Mouse (Mus musculus) heart, postnatal 0 days (tissue): Measurements from ENCODE around the gene Kat14. TPM values are rescaled to one million over a fixed set of nuclear protein-coding genes. Genes with fewer than 3 reads are reported as not detected.
A peak's percentile ranks its signal among the peaks of the same experiment; 100 is the strongest.
"Not testable (repeated sequence)": the region's sequence is repeated elsewhere in the genome, so short reads cannot be mapped to it uniquely, and the experiment has no call there.

Source experiments
- ATAC-seq: fragments of 200-750 bp; cut with Nextera tagmentation; 2 replicates; pipeline ENCODE4 v1.8.0; 2017; ENCODE audit warnings: low read depth, moderate number of reproducible peaks, moderate library complexity; ENCODE audit not compliant: insufficient read depth
- DNase-seq: peaks from one replicate; pipeline ENCODE4 v3.0.0-alpha.2; 2016; ENCODE audit warnings: low spot score
- H3K27ac ChIP-seq: fragments of 300-500 bp; sonication (generic); 2 replicates; pipeline ENCODE4 v1.5.1; 2014; ENCODE audit warnings: low read depth, mild to moderate bottlenecking
- H3K27me3 ChIP-seq: fragments of 300-500 bp; sonication (generic); 2 replicates; pipeline ENCODE4 v1.6.1; 2014; ENCODE audit warnings: low read length, mixed read lengths; ENCODE audit not compliant: control insufficient read depth, insufficient read depth
- H3K36me3 ChIP-seq: fragments of 300-500 bp; sonication (generic); replicated peaks from 2 replicates; pipeline ENCODE4 v1.6.1; 2014; ENCODE audit warnings: low read length, mixed read lengths; ENCODE audit not compliant: control insufficient read depth, insufficient read depth
- H3K4me1 ChIP-seq: fragments of 300-500 bp; sonication (generic); 2 replicates; pipeline ENCODE4 v1.6.1; 2014; ENCODE audit warnings: antibody characterized with exemption; ENCODE audit not compliant: control insufficient read depth, insufficient read depth
- H3K4me2 ChIP-seq: fragments of 300-500 bp; sonication (generic); 2 replicates; pipeline ENCODE4 v1.6.1; 2014; ENCODE audit warnings: low read depth, mild to moderate bottlenecking, low read length, moderate library complexity
- H3K4me3 ChIP-seq: fragments of 300-500 bp; sonication (generic); 2 replicates; pipeline ENCODE4 v1.5.1; 2014; ENCODE audit warnings: low read depth, low read length
- H3K9ac ChIP-seq: fragments of 300-500 bp; sonication (generic); replicated peaks from 2 replicates; pipeline ENCODE4 v1.6.1; 2014; ENCODE audit warnings: low read depth, low read length, mixed read lengths
- H3K9me3 ChIP-seq: fragments of 300-500 bp; sonication (generic); replicated peaks from 2 replicates; pipeline ENCODE4 v1.6.1; 2016; ENCODE audit warnings: low read length; ENCODE audit not compliant: control insufficient read depth
- CTCF ChIP-seq: IDR thresholded peaks from 2 replicates; pipeline ENCODE4 v1.5.1; 2016; ENCODE audit warnings: antibody characterized with exemption, control low read depth, low read depth
- EP300 ChIP-seq: IDR thresholded peaks from 2 replicates; pipeline ENCODE4 v1.6.1; 2016; ENCODE audit warnings: antibody characterized with exemption, low read depth
- WGBS: fragments of 180-500 bp; shearing (Covaris S2); extraction: QIAGEN DNeasy Blood & Tissue Kit; methylation state at CpG from one replicate; pipeline ENCODE4 v1.1.7; 2014; 5-methylcytosine and 5-hydroxymethylcytosine counted together
- polyA plus RNA-seq: library from polyadenylated mRNA; unstranded; fragments of >200 nt; fragmentation: Nextera tagmentation; extraction: Ambion mirVana; gene quantifications from 2 replicates; pipeline ENCODE4 v1.2.1, GENCODE M21; 2015
- total RNA-seq: library from RNA; depleted of rRNA; stranded (reverse); fragments of >200 nt; gene quantifications from 2 replicates; pipeline ENCODE4 v1.2.3, GENCODE M21; 2014; ENCODE audit warnings: low replicate concordance

Kat14 gene
- total and polyA plus RNA-seq, 2 experiments from 2014 or later, result 20.2 to 25.0 TPM

DNA sequence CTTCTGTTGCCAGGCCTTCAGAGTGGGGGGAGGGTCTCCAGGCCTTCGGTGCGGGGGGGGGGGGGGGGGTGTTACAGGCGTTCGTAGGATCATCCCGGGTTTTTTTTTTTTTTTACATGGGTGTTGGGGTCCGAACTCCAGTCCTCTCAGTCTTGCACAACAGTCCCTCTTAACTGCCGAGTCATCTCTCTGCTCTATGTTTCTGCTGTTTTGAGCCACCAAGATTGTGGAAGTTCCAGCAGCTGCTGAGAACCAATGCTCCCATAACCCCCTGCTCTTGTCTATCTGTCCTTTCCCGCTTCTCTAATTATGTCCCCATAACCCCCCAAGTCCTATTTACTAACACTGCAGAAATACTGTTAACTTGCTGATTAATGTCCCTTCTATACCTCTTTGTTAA, 31.1 kb upstream of the Kat14 start:
- Histone ChIP-seq H3K9ac (no peak overlapping the region), H3K27ac (no peak overlapping the region), H3K27me3 (peaks cover 24% of the 10 kb centered on the region), H3K4me1 (0 out of 2 replicates have a peak, but pooled peaks cover 3% of the 10 kb centered on the region), H3K4me3 (no peak overlapping the region), H3K4me2 (no peak overlapping the region), H3K9me3 (no peaks in the 10 kb centered on the region), H3K36me3 (no peaks in the 10 kb centered on the region)
- TF ChIP-seq EP300, result no peak
- no peak for TF ChIP-seq CTCF
- DNase-seq (no peak), ATAC-seq (no peak)
- 53% methylated on average over 8 of the region's 8 CpGs for WGBS

DNA sequence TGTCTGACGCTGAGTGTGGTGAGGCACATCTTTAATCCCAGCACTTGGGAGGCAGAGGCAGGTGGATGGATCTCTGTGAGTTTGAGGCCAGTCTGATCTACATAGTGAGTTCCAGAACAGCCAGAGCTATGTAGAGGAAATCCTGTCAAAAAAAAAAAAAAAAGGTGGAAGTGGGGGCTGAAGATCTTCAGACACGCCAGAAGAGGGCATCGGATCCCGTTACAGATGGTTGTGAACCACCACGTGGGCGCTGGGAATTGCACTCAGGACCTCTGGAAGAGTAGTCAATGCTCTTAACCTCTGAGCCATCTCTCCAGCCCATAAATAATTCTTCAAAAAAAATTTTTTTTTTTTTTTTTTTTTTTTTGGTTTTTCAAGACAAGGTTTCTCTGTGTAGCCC, 30.6 kb upstream of the Kat14 start:
- DNase-seq, H3K9me3 ChIP-seq, H3K27ac ChIP-seq, H3K4me2 ChIP-seq, H3K9ac ChIP-seq, ATAC-seq, H3K4me3 ChIP-seq, H3K4me1 ChIP-seq, H3K36me3 ChIP-seq: not testable (repeated sequence)
- WGBS, result 72% methylated on average over 6 of the region's 6 CpGs
- peaks cover 22% of the 10 kb centered on the region for H3K27me3 ChIP-seq

DNA sequence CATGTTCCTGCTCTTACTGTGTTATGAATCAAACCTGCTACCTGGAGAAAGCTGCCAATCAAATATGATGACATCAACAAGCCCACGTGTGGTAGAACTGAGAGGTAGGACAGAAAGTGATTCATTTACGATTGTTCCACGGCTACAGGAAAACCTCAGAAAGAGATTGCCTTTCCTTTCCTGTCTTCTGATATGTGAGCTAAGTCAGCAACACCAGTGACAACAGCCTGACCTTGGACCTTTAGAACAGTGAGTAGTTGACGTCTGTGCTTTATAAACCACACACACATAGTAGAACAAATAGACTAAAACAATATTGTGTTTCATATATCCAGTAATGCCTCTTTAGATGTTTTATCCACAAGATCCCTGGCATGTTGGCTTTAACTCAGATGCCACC, 25.6 kb upstream of the Kat14 start:
- TF ChIP-seq EP300, result no peak
- no peak for TF ChIP-seq CTCF
- DNase-seq, result no peak
- H3K4me3 ChIP-seq, result no peak overlapping the region
- H3K27ac ChIP-seq, result no peak overlapping the region
- H3K36me3 ChIP-seq, result no peaks in the 10 kb centered on the region
- WGBS, result 60% methylated on average over 4 of the region's 4 CpGs
- H3K4me2 ChIP-seq, result no peak overlapping the region
- no peaks in the 10 kb centered on the region for H3K9me3 ChIP-seq
- no peak overlapping the region for H3K9ac ChIP-seq
- H3K27me3 ChIP-seq, result no peaks in the 10 kb centered on the region
- no peak for ATAC-seq
- no peaks in the 10 kb centered on the region for H3K4me1 ChIP-seq

DNA sequence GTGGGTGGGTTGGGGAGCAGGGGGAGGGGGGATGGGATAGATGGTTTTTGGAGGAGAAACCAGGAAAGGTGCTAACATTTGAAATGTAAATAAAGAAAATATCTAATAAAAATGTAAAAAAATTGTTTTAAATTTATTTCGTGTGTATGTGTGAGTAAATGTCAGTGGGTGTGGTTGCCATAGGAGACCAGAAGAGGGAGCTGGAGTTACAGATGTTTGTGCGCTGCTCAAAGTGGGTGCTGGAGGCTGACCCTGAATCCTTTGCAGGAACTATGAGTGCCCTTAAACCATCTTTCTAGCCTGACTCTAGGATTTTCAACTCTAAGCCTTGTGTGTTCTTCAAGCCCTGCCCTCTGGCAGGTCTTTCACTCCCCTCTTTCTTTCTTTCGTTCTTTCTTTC, 20.3 kb upstream of the Kat14 start:
- no peak overlapping the region for H3K27ac ChIP-seq
- no peaks in the 10 kb centered on the region for H3K9me3 ChIP-seq
- H3K4me2 ChIP-seq, result no peak overlapping the region
- no peak overlapping the region for H3K4me3 ChIP-seq
- H3K4me1 ChIP-seq, result no peaks in the 10 kb centered on the region
- no peak for DNase-seq
- H3K36me3 ChIP-seq, result no peaks in the 10 kb centered on the region
- no peaks in the 10 kb centered on the region for H3K27me3 ChIP-seq
- H3K9ac ChIP-seq, result no peak overlapping the region
- ATAC-seq, result no peak
- WGBS, result 67% methylated on average over 3 of the region's 3 CpGs
- no peak for TF ChIP-seq EP300
- TF ChIP-seq CTCF, result no peak

DNA sequence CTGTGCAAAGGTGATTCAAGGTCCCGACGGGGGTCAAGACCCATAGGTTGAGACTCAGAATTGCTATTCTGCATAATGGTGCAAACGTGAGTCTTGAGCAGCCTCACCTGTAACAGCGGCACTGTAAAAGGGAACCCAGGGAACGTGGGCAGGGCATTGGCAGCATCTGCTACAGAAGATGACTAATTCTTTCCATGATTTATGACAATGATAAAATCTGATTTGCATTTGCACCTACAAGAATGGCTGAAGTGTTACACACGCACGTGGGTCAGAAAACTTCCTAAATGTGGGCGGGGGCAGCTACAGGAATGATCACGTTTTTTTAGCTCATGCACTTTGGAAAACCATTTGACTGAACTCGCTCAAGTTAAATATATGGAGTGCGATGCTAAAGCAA, 15.9 kb upstream of the Kat14 start:
- WGBS, result 79% methylated on average over 11 of the region's 11 CpGs
- ATAC-seq, result no peak
- no peak for DNase-seq
- TF ChIP-seq CTCF, result no peak
- no peak for TF ChIP-seq EP300
- Histone ChIP-seq H3K36me3 (no peaks in the 10 kb centered on the region), H3K27me3 (no peaks in the 10 kb centered on the region), H3K27ac (no peak overlapping the region), H3K9me3 (no peaks in the 10 kb centered on the region), H3K4me1 (no peaks in the 10 kb centered on the region), H3K4me3 (no peak overlapping the region), H3K4me2 (no peak overlapping the region), H3K9ac (no peak overlapping the region)

DNA sequence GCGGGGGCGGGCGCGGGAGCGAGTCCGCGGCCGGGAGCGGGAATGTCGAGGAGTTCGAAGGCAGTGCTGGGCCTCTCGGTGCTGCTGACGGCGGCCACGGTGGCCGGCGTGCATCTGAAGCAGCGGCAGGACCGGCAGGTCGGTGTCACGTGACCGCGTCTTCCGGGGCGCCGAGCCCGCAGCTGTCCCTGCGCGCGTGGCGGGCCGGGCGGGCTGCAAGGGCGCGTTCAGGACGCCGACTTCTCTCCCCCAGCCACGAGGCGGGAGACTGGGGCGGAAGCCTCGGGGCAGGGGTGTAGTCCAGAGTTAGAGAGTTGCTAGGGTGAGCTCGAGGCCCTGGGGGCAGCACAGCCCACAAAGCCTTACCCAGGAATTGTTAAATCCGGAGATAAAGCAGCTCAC, 238 bp downstream of the Kat14 start:
- DNase-seq, result peak; percentile 50
- H3K4me3 ChIP-seq, result peak overlapping the region; percentile 75
- no peaks in the 10 kb centered on the region for H3K27me3 ChIP-seq
- peak overlapping the region; percentile 81 for H3K9ac ChIP-seq
- peak overlapping the region; percentile 64 for H3K4me2 ChIP-seq
- peak; percentile 82 for ATAC-seq
- H3K27ac ChIP-seq, result peak overlapping the region; percentile 95
- no peaks in the 10 kb centered on the region for H3K9me3 ChIP-seq
- H3K4me1 ChIP-seq, result peaks cover 9% of the 10 kb centered on the region
- WGBS, result 0% methylated on average over 41 of the region's 43 CpGs
- TF ChIP-seq CTCF (no peak), EP300 (no peak)
- H3K36me3 ChIP-seq, result peaks cover 16% of the 10 kb centered on the region
